ENCODE assay signal across 10 mouse cellular contexts in the genomic region with DNA sequence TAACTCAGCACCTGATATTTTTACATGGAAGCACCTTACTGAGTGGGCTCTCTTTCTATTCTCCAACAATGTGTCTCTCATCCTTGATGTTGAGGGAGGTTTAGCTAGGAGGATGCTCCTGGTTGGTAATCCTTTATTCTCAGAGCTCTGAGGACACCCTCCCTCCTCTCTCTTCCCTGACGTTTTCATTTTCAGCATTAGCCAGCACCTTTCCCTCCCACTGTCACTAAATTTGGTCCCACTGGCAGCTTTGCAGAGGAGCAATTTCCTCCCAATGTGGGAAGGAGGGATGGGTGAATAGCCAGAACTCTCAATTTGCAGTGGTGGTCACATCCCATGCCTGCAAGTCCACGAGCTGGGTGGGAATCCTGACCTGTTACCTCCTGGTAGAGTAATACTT.
"Had no signal": no experiment of that assay in that cellular context is flagged by ENCODE, and none has a peak within 500 bp of the region (broad histone marks: within the 10 kb centered on the region; RNA-seq: fewer than 3 reads in every experiment).

No protein-coding gene starts in this region.

- DNase-seq: retina, postnatal 1 day; right cerebral cortex, postnatal 14 days; right cerebral cortex, postnatal 4 days; spleen, adult 18-20 months; thymus, adult 18-20 months; thymus, adult 2 months; thymus, postnatal 14 days; thymus, postnatal 25 days; thymus, postnatal 36 days; thymus, postnatal 4 days had no signal
